ENCODE assay signal across 8 mouse cellular contexts in the genomic region with DNA sequence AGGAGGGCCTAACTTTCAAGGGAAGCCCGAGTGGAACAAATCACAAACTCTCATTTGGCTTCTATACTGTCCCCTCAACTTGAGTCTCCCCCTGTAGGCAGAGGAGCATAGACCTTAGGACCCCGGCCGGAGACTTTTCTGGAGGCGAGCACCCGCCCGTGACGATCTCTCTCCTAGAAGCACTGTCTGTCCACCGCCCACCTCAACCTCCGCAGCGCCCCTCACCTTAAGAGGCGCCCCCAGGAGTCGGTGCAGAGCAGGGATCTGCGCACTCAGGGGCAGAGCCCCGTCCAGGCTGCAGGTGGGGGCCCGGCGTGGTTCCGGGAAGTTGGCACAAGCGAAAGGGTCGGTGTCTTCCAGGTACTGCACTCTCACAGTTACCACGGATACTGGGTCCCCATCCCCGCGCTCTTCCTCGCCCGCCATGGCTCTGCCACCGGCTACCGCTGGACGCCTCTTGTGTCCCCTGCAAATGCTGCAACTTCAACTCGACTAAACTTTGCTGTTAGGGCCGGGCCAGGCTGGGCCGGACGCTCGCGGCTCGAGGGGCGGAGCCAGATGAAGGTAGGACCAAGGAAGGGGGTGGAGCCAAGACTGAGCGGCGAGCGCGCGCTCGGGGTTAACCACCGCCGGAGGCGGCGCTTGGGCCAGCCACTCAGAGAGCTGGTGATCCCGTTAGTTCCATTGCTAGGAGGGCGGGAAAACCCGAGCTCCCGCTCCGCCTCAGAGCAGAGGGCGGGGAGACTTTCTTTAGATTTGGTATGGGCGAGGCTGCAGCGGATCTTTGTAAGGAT. TPM values are rescaled to one million over a fixed set of nuclear protein-coding genes. Genes with fewer than 3 reads are reported as not detected.
A peak's percentile ranks its signal among the peaks of the same experiment; 100 is the strongest.
DNase-seq lines count a peak whose midpoint lies in the region; ATAC-seq and TF ChIP-seq lines count a peak whose summit lies in the region.

A gene (minus strand): TSS at position 526 of the 794 bp plus-strand sequence.

- peak; percentile 71 for ATAC-seq in Patski
- ATAC-seq in hindbrain, embryonic 12.5 days (ENCODE audit: low FRiP score) = peak; percentile 85

- in situ Hi-C loops in Patski (cut with MboI; ENCODE audit: low pct_unique_long_range_greater_than_20kb) = no loop called here

- POLR2A ChIA-PET in Patski (lab: Charles Lee) = interaction anchor here (0.6 to 1.9 kb wide), 2 partner anchors 19 to 20 kb away, joined by 5 to 7 read pairs; no protein-coding TSS in a partner anchor

- H3K27ac ChIP-seq in hindbrain, embryonic 12.5 days = peak within 1 kb of the TSS; percentile 58

- H3K4me2 ChIP-seq in hindbrain, embryonic 12.5 days (replicated peaks) = peak within 1 kb of the TSS; percentile 99

- peaks cover 33% of the 10 kb centered on the region for H3K4me1 ChIP-seq in hindbrain, embryonic 12.5 days

- TF ChIP-seq CTCF in Patski (IDR thresholded peaks at IDR 0.05) = no peak

- WGBS in hindbrain, embryonic 12.5 days = under 1% methylated on average over 53 of the region's 53 CpGs

- H3K27me3 ChIP-seq in Patski = no peaks in the 10 kb centered on the region
- H3K27me3 ChIP-seq in hindbrain, embryonic 12.5 days = peaks cover 16% of the 10 kb centered on the region

- no peaks in the 10 kb centered on the region for H3K9me3 ChIP-seq in hindbrain, embryonic 12.5 days (replicated peaks)

- H3K36me3 ChIP-seq in hindbrain, embryonic 12.5 days = no peaks in the 10 kb centered on the region; the same call in 1 of the 2 replicates

- peak within 1 kb of the TSS; percentile 85 for H3K9ac ChIP-seq in hindbrain, embryonic 12.5 days

- peak; percentile 79 for DNase-seq in Patski (ENCODE audit: low read depth, low spot score)
- DNase-seq in cerebellum, postnatal 10 days = peak; percentile 95 to 97
- peak; percentile 80 to 85 for DNase-seq in frontal cortex, postnatal 10 days (ENCODE audit: low spot score in 2 of 2)
- DNase-seq in layer of hippocampus, postnatal 36 days = peak; percentile 76 to 81
- DNase-seq in lung, postnatal 36 days = peak; percentile 99
- DNase-seq in retina, postnatal 1 day = peak; percentile 95
- DNase-seq in urinary bladder, adult 18-20 months (ENCODE audit: low spot score in 2 of 2) = peak; percentile 84 to 93

- CTCF ChIA-PET in Patski (lab: Charles Lee) = interaction anchor here (1.0 to 1.3 kb wide), 4 partner anchors 9 to 50 kb away, joined by 3 to 4 read pairs (median 4); a partner anchor contains a TSS

- peak within 1 kb of the TSS; percentile 70 for H3K4me3 ChIP-seq in hindbrain, embryonic 12.5 days

RNA-seq across cellular contexts. Expression of the gene that starts here (rescaled TPM):
- polyA plus RNA-seq in Patski (2021) = 41.7 TPM
- 1.4 and 2.0 TPM in 2 replicates for polyA plus RNA-seq in hindbrain, embryonic 12.5 days (2016; fragmentation: Nextera tagmentation; extraction: Ambion mirVana)
- 1 to 10 TPM; 1.8 to 1.9 TPM for total RNA-seq in layer of hippocampus, postnatal 36 days (2021)

Comparison
In these comparisons a context has a peak if more than half of its experiments do, and no peak if none do; other contexts are left out.
1. Peak in every context shown above with its lines: DNase-seq, ATAC-seq, H3K4me3 ChIP-seq and H3K27ac ChIP-seq.
2. RNA of the gene that starts here (polyA plus RNA-seq): 41.7 TPM in Patski (single experiment); 1.4 to 2.0 TPM in hindbrain, embryonic 12.5 days; every median in the first group is over 10 times any median in the second.